Mouse (Mus musculus): ENCODE results near the gene Abca4.

The Abca4 gene

GRCm38 (mm10) chr3:122043799-122044547 lies at the start of gene Abca4:
Gene Abca4 (plus strand): TSS chr3:122044443.
- in situ Hi-C loops (cut with MseI, MboI), result no loop called here

- in situ Hi-C loops (cut with MseI, MboI), result no loop called here
Observed at GRCm38 (mm10) chr3:121995125-121995524, 49.1 kb upstream of the Abca4 start.

- in situ Hi-C loops (cut with MseI, MboI), result no loop called here
Observed at GRCm38 (mm10) chr3:121999934-122000333, 44.3 kb upstream of the Abca4 start.

- in situ Hi-C loops (cut with MseI, MboI), result no loop called here
Observed at GRCm38 (mm10) chr3:122001568-122001967, 42.7 kb upstream of the Abca4 start.

GRCm38 (mm10) chr3:122009818-122010217 lies 34.4 kb upstream of the Abca4 start:
- in situ Hi-C loops (cut with MseI, MboI), result no loop called here

GRCm38 (mm10) chr3:122010292-122010691 lies 34.0 kb upstream of the Abca4 start:
- in situ Hi-C loops (cut with MseI, MboI), result no loop called here

- in situ Hi-C loops (cut with MseI, MboI), result no loop called here
Observed at GRCm38 (mm10) chr3:122012464-122012863, 31.8 kb upstream of the Abca4 start.

GRCm38 (mm10) chr3:122018421-122018820 lies 25.8 kb upstream of the Abca4 start:
- in situ Hi-C loops (cut with MseI, MboI), result no loop called here

- in situ Hi-C loops (cut with MseI, MboI), result no loop called here
Observed at GRCm38 (mm10) chr3:122019159-122019558, 25.1 kb upstream of the Abca4 start.

GRCm38 (mm10) chr3:122021029-122021652 lies 23.1 kb upstream of the Abca4 start:
- in situ Hi-C loops (cut with MseI, MboI), result no loop called here

- in situ Hi-C loops (cut with MseI, MboI), result no loop called here
Observed at GRCm38 (mm10) chr3:122022355-122022754, 21.9 kb upstream of the Abca4 start.

GRCm38 (mm10) chr3:122026676-122027075 lies 17.6 kb upstream of the Abca4 start:
- in situ Hi-C loops (cut with MseI, MboI), result no loop called here

- in situ Hi-C loops (cut with MseI, MboI), result no loop called here
Observed at GRCm38 (mm10) chr3:122027776-122028175, 16.5 kb upstream of the Abca4 start.

GRCm38 (mm10) chr3:122033248-122033837 lies 10.9 kb upstream of the Abca4 start:
- in situ Hi-C loops (cut with MseI, MboI), result no loop called here

GRCm38 (mm10) chr3:122034240-122034639 lies 10.0 kb upstream of the Abca4 start:
- in situ Hi-C loops (cut with MseI, MboI), result no loop called here

- in situ Hi-C loops (cut with MseI, MboI), result no loop called here
Observed at GRCm38 (mm10) chr3:122035092-122035491, 9.2 kb upstream of the Abca4 start.

- in situ Hi-C loops (cut with MseI, MboI), result no loop called here
Observed at GRCm38 (mm10) chr3:122040522-122040921, 3.7 kb upstream of the Abca4 start.

GRCm38 (mm10) chr3:122043102-122043501 lies 1.1 kb upstream of the Abca4 start:
- in situ Hi-C loops (cut with MseI, MboI), result no loop called here

- in situ Hi-C loops (cut with MseI, MboI), result no loop called here
Observed at GRCm38 (mm10) chr3:122046187-122046620, 2.0 kb downstream of the Abca4 start.

- in situ Hi-C loops (cut with MseI, MboI), result no loop called here
Observed at GRCm38 (mm10) chr3:122047402-122047801, 3.2 kb downstream of the Abca4 start.

GRCm38 (mm10) chr3:122047921-122048861 lies 3.9 kb downstream of the Abca4 start:
- in situ Hi-C loops (cut with MseI, MboI), result no loop called here

- in situ Hi-C loops (cut with MseI, MboI), result no loop called here
Observed at GRCm38 (mm10) chr3:122049158-122049557, 4.9 kb downstream of the Abca4 start.
